Comparison of ENCODE assay signal across 21 mouse cellular contexts in the genomic region with DNA sequence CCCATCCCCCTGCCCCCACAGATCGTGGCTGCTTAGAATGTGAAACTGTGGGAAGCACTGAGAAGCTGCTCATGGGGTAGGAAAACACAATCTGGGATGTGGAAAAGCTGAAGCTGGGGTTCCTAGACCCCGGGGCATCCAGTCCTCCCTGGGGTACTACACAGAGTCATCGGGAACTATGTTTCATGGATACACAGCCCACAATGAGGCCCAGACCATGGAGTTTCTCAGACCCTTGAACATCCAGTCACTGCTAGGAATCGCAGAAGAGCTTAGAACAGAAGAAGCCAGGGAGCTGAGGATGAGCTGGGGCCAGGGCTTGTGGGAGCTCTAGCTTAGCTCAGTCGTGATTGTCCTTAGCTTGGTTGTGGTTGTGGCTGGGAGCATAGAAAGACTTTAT.
DNase-seq lines count a peak whose midpoint lies in the region; ATAC-seq and TF ChIP-seq lines count a peak whose summit lies in the region.
"Had no signal": no experiment of that assay in that cellular context is flagged by ENCODE, and none has a peak within 500 bp of the region (broad histone marks: within the 10 kb centered on the region; RNA-seq: fewer than 3 reads in every experiment).

No protein-coding gene starts in this region.

- no peaks in the 10 kb centered on the region for H3K4me1 ChIP-seq in heart, embryonic 10.5 days
- no peaks in the 10 kb centered on the region for H3K4me1 ChIP-seq in heart, embryonic 12.5 days (replicated peaks)
- H3K4me1 ChIP-seq in midbrain, embryonic 11.5 days (ENCODE audit: control insufficient read depth, insufficient read depth, low read length) = no peaks in the 10 kb centered on the region
- H3K4me1 ChIP-seq in midbrain, embryonic 10.5 days = no peaks in the 10 kb centered on the region
- H3K4me1 ChIP-seq in midbrain, embryonic 14.5 days (ENCODE audit: control insufficient read depth, insufficient read depth, low read length) = no peaks in the 10 kb centered on the region
- H3K4me1 ChIP-seq in midbrain, postnatal 0 days (ENCODE audit: insufficient read depth, low read length) = no peaks in the 10 kb centered on the region

- H3K4me2 ChIP-seq in heart, embryonic 12.5 days = no peak overlapping the region
- no peak overlapping the region for H3K4me2 ChIP-seq in midbrain, embryonic 11.5 days
- no peak overlapping the region for H3K4me2 ChIP-seq in midbrain, embryonic 14.5 days (ENCODE audit: low read length)
- H3K4me2 ChIP-seq in midbrain, postnatal 0 days (ENCODE audit: low read depth, low read length, poor library complexity, severe bottlenecking) = no peak overlapping the region

- 76% methylated on average over 5 of the region's 5 CpGs for WGBS in heart, embryonic 10.5 days
- WGBS in heart, embryonic 12.5 days = 73% methylated on average over 5 of the region's 5 CpGs
- 80% methylated on average over 5 of the region's 5 CpGs for WGBS in midbrain, embryonic 11.5 days
- 87% methylated on average over 5 of the region's 5 CpGs for WGBS in midbrain, embryonic 10.5 days
- WGBS in midbrain, embryonic 14.5 days = 83% methylated on average over 5 of the region's 5 CpGs
- WGBS in midbrain, postnatal 0 days = 84% methylated on average over 5 of the region's 5 CpGs

- H3K9ac ChIP-seq in heart, embryonic 12.5 days = no peak overlapping the region
- H3K9ac ChIP-seq in midbrain, embryonic 11.5 days (ENCODE audit: low read length) = no peak overlapping the region
- no peak overlapping the region for H3K9ac ChIP-seq in midbrain, embryonic 14.5 days (replicated peaks; ENCODE audit: low read length)
- H3K9ac ChIP-seq in midbrain, postnatal 0 days (replicated peaks; ENCODE audit: low read length, poor library complexity, severe bottlenecking) = no peak overlapping the region

- no peaks in the 10 kb centered on the region for H3K9me3 ChIP-seq in heart, embryonic 10.5 days
- no peaks in the 10 kb centered on the region for H3K9me3 ChIP-seq in heart, embryonic 12.5 days (replicated peaks)
- H3K9me3 ChIP-seq in midbrain, embryonic 11.5 days (ENCODE audit: control insufficient read depth, low read length) = no peaks in the 10 kb centered on the region
- no peaks in the 10 kb centered on the region for H3K9me3 ChIP-seq in midbrain, embryonic 10.5 days (replicated peaks)
- no peaks in the 10 kb centered on the region for H3K9me3 ChIP-seq in midbrain, embryonic 14.5 days (ENCODE audit: control insufficient read depth, low read length)
- no peaks in the 10 kb centered on the region for H3K9me3 ChIP-seq in midbrain, postnatal 0 days (ENCODE audit: low read length)
- H3K9me3 ChIP-seq: G1E had no signal

- no peak overlapping the region for H3K4me3 ChIP-seq in heart, embryonic 10.5 days
- no peak overlapping the region for H3K4me3 ChIP-seq in heart, embryonic 12.5 days
- no peak overlapping the region for H3K4me3 ChIP-seq in midbrain, embryonic 11.5 days (ENCODE audit: low read depth, low read length)
- no peak overlapping the region for H3K4me3 ChIP-seq in midbrain, embryonic 10.5 days
- H3K4me3 ChIP-seq in midbrain, embryonic 14.5 days (replicated peaks; ENCODE audit: low read depth, low read length) = no peak overlapping the region
- H3K4me3 ChIP-seq in midbrain, postnatal 0 days (ENCODE audit: low read depth, low read length) = no peak overlapping the region

- no peak for TF ChIP-seq CTCF in midbrain, postnatal 0 days (IDR thresholded peaks at IDR 0.05)

- ATAC-seq in heart, embryonic 12.5 days (ENCODE audit: insufficient number of reproducible peaks, low FRiP score) = no peak
- no peak for ATAC-seq in midbrain, embryonic 11.5 days (ENCODE audit: low FRiP score)
- ATAC-seq in midbrain, embryonic 14.5 days (ENCODE audit: low FRiP score, low TSS enrichment) = peak; percentile 27; the same call in 1 of the 2 replicates
- no peak for ATAC-seq in midbrain, postnatal 0 days (ENCODE audit: low FRiP score)
- ATAC-seq: activated CD4-positive, CD25-positive, alpha-beta regulatory T cell, adult 4 months; CD4-positive, CD25-positive, alpha-beta regulatory T cell, adult 4 months; Patski had no signal

- peak; percentile 64 for DNase-seq in heart, embryonic 10.5 days (ENCODE audit: low spot score)
- peak; percentile 72 for DNase-seq in midbrain, embryonic 11.5 days (ENCODE audit: low spot score, missing footprints)
- no peak for DNase-seq in midbrain, embryonic 10.5 days (ENCODE audit: low spot score)
- no peak for DNase-seq in midbrain, embryonic 14.5 days
- DNase-seq in midbrain, postnatal 0 days (ENCODE audit: low spot score) = no peak
- DNase-seq: adrenal gland, adult 2 months; adrenal gland, adult 8-10 months; adrenal gland, postnatal 10 days; adrenal gland, postnatal 14 days; adrenal gland, postnatal 25 days; adrenal gland, postnatal 36 days; B cell, adult 2 months; cerebellum, adult 11 months; cerebellum, adult 11-12 months; cerebellum, adult 18-20 months had no signal

- H3K27me3 ChIP-seq in heart, embryonic 10.5 days (ENCODE audit: insufficient read depth, poor library complexity, severe bottlenecking) = no peaks in the 10 kb centered on the region
- H3K27me3 ChIP-seq in heart, embryonic 12.5 days (replicated peaks) = no peaks in the 10 kb centered on the region
- no peaks in the 10 kb centered on the region for H3K27me3 ChIP-seq in midbrain, embryonic 11.5 days (ENCODE audit: control insufficient read depth, insufficient read depth, low read length)
- no peaks in the 10 kb centered on the region for H3K27me3 ChIP-seq in midbrain, embryonic 10.5 days (ENCODE audit: low read depth, poor library complexity, severe bottlenecking)
- no peaks in the 10 kb centered on the region for H3K27me3 ChIP-seq in midbrain, embryonic 14.5 days (ENCODE audit: control insufficient read depth, insufficient read depth, low read length)
- no peaks in the 10 kb centered on the region for H3K27me3 ChIP-seq in midbrain, postnatal 0 days (ENCODE audit: insufficient read depth, low read length)
- H3K27me3 ChIP-seq: CH12.LX, Patski had no signal

- H3K27ac ChIP-seq in heart, embryonic 10.5 days = no peak overlapping the region
- no peak overlapping the region for H3K27ac ChIP-seq in heart, embryonic 12.5 days (ENCODE audit: poor library complexity, severe bottlenecking)
- no peak overlapping the region for H3K27ac ChIP-seq in midbrain, embryonic 11.5 days (ENCODE audit: low read depth, low read length)
- H3K27ac ChIP-seq in midbrain, embryonic 10.5 days (replicated peaks) = no peak overlapping the region
- H3K27ac ChIP-seq in midbrain, embryonic 14.5 days (replicated peaks; ENCODE audit: low read depth, low read length) = no peak overlapping the region
- no peak overlapping the region for H3K27ac ChIP-seq in midbrain, postnatal 0 days (ENCODE audit: low read depth, low read length)

- no peaks in the 10 kb centered on the region for H3K36me3 ChIP-seq in heart, embryonic 10.5 days
- no peaks in the 10 kb centered on the region for H3K36me3 ChIP-seq in heart, embryonic 12.5 days
- no peaks in the 10 kb centered on the region for H3K36me3 ChIP-seq in midbrain, embryonic 11.5 days (ENCODE audit: control insufficient read depth, insufficient read depth, low read length)
- no peaks in the 10 kb centered on the region for H3K36me3 ChIP-seq in midbrain, embryonic 10.5 days
- H3K36me3 ChIP-seq in midbrain, embryonic 14.5 days (ENCODE audit: control insufficient read depth, insufficient read depth, low read length) = no peaks in the 10 kb centered on the region
- no peaks in the 10 kb centered on the region for H3K36me3 ChIP-seq in midbrain, postnatal 0 days (ENCODE audit: insufficient read depth, low read length)
- H3K36me3 ChIP-seq: G1E had no signal

Comparison
In these comparisons a context has a peak if more than half of its experiments do, and no peak if none do; other contexts are left out.
1. DNase-seq: peak in heart, embryonic 10.5 days (single experiment) and midbrain, embryonic 11.5 days (single experiment); none in midbrain, embryonic 10.5 days (single experiment), midbrain, embryonic 14.5 days (single experiment) and midbrain, postnatal 0 days (single experiment).